Mouse (Mus musculus): ENCODE results near the gene Ttc19. TPM values are rescaled to one million over a fixed set of nuclear protein-coding genes. Genes with fewer than 3 reads are reported as not detected.

Gene Ttc19
- polyA plus RNA-seq (2015; fragmentation: Nextera tagmentation; extraction: Ambion mirVana) = 3.9 and 4.4 TPM in 2 replicates

GRCm38 (mm10) chr11:62280675-62281600 is at the start of gene Ttc19, which contains the start of gene Zswim7:
Gene Ttc19 (plus strand): TSS chr11:62281473.
Gene Zswim7 (minus strand): TSS chr11:62281375.
- peak within 1 kb of the TSS; percentile 83 for H3K9ac ChIP-seq
- peaks cover 13% of the 10 kb centered on the region; the same call in 1 of the 2 replicates for H3K36me3 ChIP-seq
- ATAC-seq (ENCODE audit: low read depth) = peak; percentile 94
- H3K4me2 ChIP-seq = peak within 1 kb of the TSS; percentile 86
- H3K9me3 ChIP-seq (replicated peaks) = no peaks in the 10 kb centered on the region
- H3K27me3 ChIP-seq = no peaks in the 10 kb centered on the region
- WGBS (ENCODE audit: insufficient replicate concordance) = under 1% methylated on average over 59 of the region's 68 CpGs
- peaks cover 28% of the 10 kb centered on the region for H3K4me1 ChIP-seq (replicated peaks)
- H3K27ac ChIP-seq = peak within 1 kb of the TSS; percentile 93
- H3K4me3 ChIP-seq (replicated peaks) = peak within 1 kb of the TSS; percentile 86
- peak; percentile 86 for DNase-seq

- H3K4me3 ChIP-seq (replicated peaks) = no peak overlapping the region
- peaks cover 13% of the 10 kb centered on the region; the same call in 1 of the 2 replicates for H3K27me3 ChIP-seq
- peaks cover 4% of the 10 kb centered on the region; the same call in 1 of the 2 replicates for H3K4me1 ChIP-seq (replicated peaks)
- H3K27ac ChIP-seq = no peak overlapping the region
- WGBS (ENCODE audit: insufficient replicate concordance) = 55% methylated on average over 12 of the region's 12 CpGs
- no peak overlapping the region for H3K4me2 ChIP-seq
- H3K9me3 ChIP-seq (replicated peaks) = 0 out of 2 replicates have a peak, but pooled peaks cover 2% of the 10 kb centered on the region
- no peaks in the 10 kb centered on the region for H3K36me3 ChIP-seq
- no peak overlapping the region for H3K9ac ChIP-seq
- ATAC-seq (ENCODE audit: low read depth) = no peak
- no peak for DNase-seq
These were observed 40.5 kb upstream of the Ttc19 start for GRCm38 (mm10) chr11:62240631-62241261.

- 75% methylated on average over 8 of the region's 8 CpGs for WGBS (ENCODE audit: insufficient replicate concordance)
- DNase-seq = no peak
These were observed 37.4 kb upstream of the Ttc19 start for GRCm38 (mm10) chr11:62243871-62244270.

GRCm38 (mm10) chr11:62244471-62244870 is 36.8 kb upstream of the Ttc19 start:
- Histone ChIP-seq H3K27me3 (peaks cover 38% of the 10 kb centered on the region), H3K4me2 (no peak overlapping the region), H3K9ac (no peak overlapping the region), H3K4me1 (replicated peaks) (peaks cover 19% of the 10 kb centered on the region), H3K9me3 (replicated peaks) (0 out of 2 replicates have a peak, but pooled peaks cover 2% of the 10 kb centered on the region), H3K36me3 (no peaks in the 10 kb centered on the region), H3K4me3 (replicated peaks) (no peak overlapping the region), H3K27ac (no peak overlapping the region)
- no peak for DNase-seq
- ATAC-seq (ENCODE audit: low read depth) = no peak
- WGBS (ENCODE audit: insufficient replicate concordance) = 67% methylated on average over 4 of the region's 4 CpGs

More at GRCm38 (mm10) chr11:62243871-62244270, 37.4 kb upstream of the Ttc19 start:
- H3K27me3 ChIP-seq = peaks cover 36% of the 10 kb centered on the region
- H3K9me3 ChIP-seq (replicated peaks) = 0 out of 2 replicates have a peak, but pooled peaks cover 2% of the 10 kb centered on the region
- H3K4me3 ChIP-seq (replicated peaks) = no peak overlapping the region
- H3K9ac ChIP-seq = no peak overlapping the region
- H3K36me3 ChIP-seq = no peaks in the 10 kb centered on the region
- H3K4me2 ChIP-seq = no peak overlapping the region
- ATAC-seq (ENCODE audit: low read depth) = no peak
- H3K27ac ChIP-seq = no peak overlapping the region
- H3K4me1 ChIP-seq (replicated peaks) = peaks cover 13% of the 10 kb centered on the region

- peaks cover 69% of the 10 kb centered on the region for H3K27me3 ChIP-seq
- ATAC-seq (ENCODE audit: low read depth) (no peak), DNase-seq (no peak)
- H3K4me2 ChIP-seq = peak overlapping the region; percentile 93
- H3K27ac ChIP-seq = no peak overlapping the region
- peak overlapping the region; percentile 51; the same call in 1 of the 2 replicates for H3K9ac ChIP-seq
- H3K36me3 ChIP-seq = no peaks in the 10 kb centered on the region
- peak overlapping the region; percentile 64 for H3K4me3 ChIP-seq (replicated peaks)
- WGBS (ENCODE audit: insufficient replicate concordance) = 29% methylated on average over 18 of the region's 18 CpGs
- peaks cover 19% of the 10 kb centered on the region for H3K4me1 ChIP-seq (replicated peaks)
- 0 out of 2 replicates have a peak, but pooled peaks cover 2% of the 10 kb centered on the region for H3K9me3 ChIP-seq (replicated peaks)
These were observed 33.4 kb upstream of the Ttc19 start for GRCm38 (mm10) chr11:62247759-62248400.

- Histone ChIP-seq H3K27me3 (peaks cover 71% of the 10 kb centered on the region), H3K4me2 (peak within 1 kb of the TSS; percentile 93), H3K9ac (peak within 1 kb of the TSS; percentile 51), H3K27ac (no peak within 1 kb of the TSS), H3K4me3 (replicated peaks) (peak within 1 kb of the TSS; percentile 64), H3K9me3 (replicated peaks) (0 out of 2 replicates have a peak, but pooled peaks cover 2% of the 10 kb centered on the region), H3K4me1 (replicated peaks) (peaks cover 19% of the 10 kb centered on the region), H3K36me3 (no peaks in the 10 kb centered on the region)
- ATAC-seq (ENCODE audit: low read depth) (peak; percentile 78), DNase-seq (peak; percentile 64)
- WGBS (ENCODE audit: insufficient replicate concordance) = under 1% methylated on average over 69 of the region's 69 CpGs
These were observed 32.6 kb upstream of the Ttc19 start, which contains the start of gene Adora2b for GRCm38 (mm10) chr11:62248401-62249244. Gene Adora2b (plus strand): TSS chr11:62248984.

GRCm38 (mm10) chr11:62249266-62250037 is 31.8 kb upstream of the Ttc19 start:
- peaks cover 78% of the 10 kb centered on the region for H3K27me3 ChIP-seq
- peak overlapping the region; percentile 51; the same call in 1 of the 2 replicates for H3K9ac ChIP-seq
- H3K4me1 ChIP-seq (replicated peaks) = peaks cover 19% of the 10 kb centered on the region
- WGBS (ENCODE audit: insufficient replicate concordance) = 6% methylated on average over 35 of the region's 35 CpGs
- DNase-seq = peak; percentile 8
- no peak overlapping the region for H3K27ac ChIP-seq
- H3K9me3 ChIP-seq (replicated peaks) = 0 out of 2 replicates have a peak, but pooled peaks cover 2% of the 10 kb centered on the region
- H3K4me3 ChIP-seq (replicated peaks) = peak overlapping the region; percentile 64
- H3K4me2 ChIP-seq = peak overlapping the region; percentile 93
- 0 out of 2 replicates have a peak, but pooled peaks have one; percentile 12 for ATAC-seq (ENCODE audit: low read depth)
- no peaks in the 10 kb centered on the region for H3K36me3 ChIP-seq

- Histone ChIP-seq H3K4me3 (replicated peaks) (no peak overlapping the region), H3K9ac (no peak overlapping the region), H3K4me1 (replicated peaks) (peaks cover 19% of the 10 kb centered on the region), H3K27ac (no peak overlapping the region), H3K27me3 (peaks cover 83% of the 10 kb centered on the region), H3K36me3 (no peaks in the 10 kb centered on the region), H3K4me2 (no peak overlapping the region), H3K9me3 (replicated peaks) (no peaks in the 10 kb centered on the region)
- ATAC-seq (ENCODE audit: low read depth) (no peak), DNase-seq (no peak)
- WGBS (ENCODE audit: insufficient replicate concordance) = 32% methylated on average over 11 of the region's 11 CpGs
These were observed 30.2 kb upstream of the Ttc19 start for GRCm38 (mm10) chr11:62251047-62251446.

- ATAC-seq (ENCODE audit: low read depth) (no peak), DNase-seq (no peak)
- H3K4me1 ChIP-seq (replicated peaks) = peaks cover 15% of the 10 kb centered on the region
- 59% methylated on average over 5 of the region's 5 CpGs for WGBS (ENCODE audit: insufficient replicate concordance)
- H3K36me3 ChIP-seq = no peaks in the 10 kb centered on the region
- no peaks in the 10 kb centered on the region for H3K9me3 ChIP-seq (replicated peaks)
- no peak overlapping the region for H3K27ac ChIP-seq
- H3K27me3 ChIP-seq = peaks cover 69% of the 10 kb centered on the region
- no peak overlapping the region for H3K4me2 ChIP-seq
- H3K9ac ChIP-seq = no peak overlapping the region
- H3K4me3 ChIP-seq (replicated peaks) = no peak overlapping the region
These were observed 27.9 kb upstream of the Ttc19 start for GRCm38 (mm10) chr11:62253380-62253779.
